Mouse (Mus musculus): Measurements from ENCODE around the gene Usp34.
"Not testable (repeated sequence)": the region's sequence is repeated elsewhere in the genome, so short reads cannot be mapped to it uniquely, and the experiment has no call there.

The Usp34 gene

DNA sequence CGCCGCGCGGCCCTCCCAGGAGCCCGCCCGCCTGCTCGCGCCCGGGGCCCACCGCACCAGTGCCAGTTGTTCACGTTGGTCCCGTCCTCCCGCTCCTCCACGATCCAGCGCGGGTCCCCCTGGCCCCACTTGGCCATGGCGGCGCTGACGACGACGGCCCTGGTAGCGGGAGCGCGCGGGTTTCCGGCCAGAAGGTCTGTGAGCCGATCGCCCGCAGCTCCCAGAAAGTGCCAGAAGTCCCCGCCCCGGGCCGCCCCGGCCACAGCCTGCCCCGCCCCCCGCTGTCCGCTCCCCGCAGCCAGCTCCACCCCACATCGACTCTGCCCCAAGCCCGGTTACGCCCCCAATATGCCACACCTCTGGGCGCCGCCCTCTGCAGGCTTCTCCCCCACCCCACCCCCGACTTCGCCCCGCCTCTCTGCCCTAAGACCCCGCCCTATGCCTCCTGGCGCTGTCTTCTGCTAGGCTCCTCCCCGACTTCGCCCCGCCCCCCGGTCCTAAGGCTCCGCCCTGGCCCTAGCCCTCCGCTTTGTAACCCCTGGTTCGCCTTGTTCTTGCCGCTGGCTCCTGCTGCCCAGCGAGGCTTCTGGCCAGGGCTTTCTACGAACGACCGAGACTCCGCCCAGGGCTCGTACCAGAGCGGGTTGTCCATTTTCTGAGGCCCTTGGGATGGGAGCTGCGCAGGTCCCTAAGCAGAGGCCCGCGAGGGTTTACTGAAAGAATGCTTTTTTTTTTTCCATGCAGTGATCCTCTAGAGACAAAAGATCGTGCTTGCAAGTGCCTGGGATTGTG lies 191.2 kb downstream of the Usp34 start, which contains the start of gene Ahsa2:
TSS of gene Ahsa2 (minus strand) at position 313 of the 792 bp plus-strand sequence.
- peak; percentile 99 for DNase-seq (ENCODE audit: low spot score in 2 of 2)

DNA sequence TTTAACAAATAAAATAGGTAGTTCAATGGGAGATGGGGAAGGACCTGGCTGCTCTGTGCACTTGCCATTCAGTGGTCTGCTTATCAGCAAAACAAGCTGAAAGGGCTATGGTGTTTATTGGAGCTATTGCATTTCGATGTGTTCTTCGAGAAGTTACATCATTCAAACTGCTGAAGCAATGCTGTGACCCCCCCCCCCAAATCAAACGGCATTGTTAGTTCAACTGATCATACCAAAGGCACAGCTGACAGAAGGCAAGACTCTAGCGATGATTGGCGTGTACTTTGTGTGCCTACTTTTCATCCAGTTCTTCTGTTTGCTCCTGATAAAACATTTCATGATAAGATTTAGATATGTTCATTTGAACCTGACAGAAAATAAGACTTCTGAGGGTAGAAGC lies 191.9 kb downstream of the Usp34 start:
- no peak for DNase-seq (ENCODE audit: low spot score in 2 of 2)

DNA sequence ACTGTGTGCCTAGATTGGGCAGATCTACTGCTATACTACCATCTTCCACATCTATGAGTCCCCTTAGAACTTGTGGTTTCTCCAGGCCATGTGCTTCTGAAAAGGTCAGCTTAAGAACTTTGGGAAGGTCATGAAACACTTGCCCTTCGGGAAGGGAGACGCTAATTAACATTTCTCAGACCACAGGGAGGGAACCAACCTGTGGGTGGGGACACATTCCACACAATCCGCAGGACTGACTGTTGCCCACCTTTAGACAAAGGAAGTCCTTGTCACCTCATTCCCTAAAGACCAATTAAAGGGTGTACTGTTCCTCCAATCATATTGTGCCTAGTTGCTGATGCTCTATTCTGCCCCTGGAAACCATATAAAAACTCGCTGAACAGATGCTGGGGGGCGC lies 198.1 kb downstream of the Usp34 start:
- not testable (repeated sequence) for DNase-seq (ENCODE audit: low spot score in 2 of 2)

DNA sequence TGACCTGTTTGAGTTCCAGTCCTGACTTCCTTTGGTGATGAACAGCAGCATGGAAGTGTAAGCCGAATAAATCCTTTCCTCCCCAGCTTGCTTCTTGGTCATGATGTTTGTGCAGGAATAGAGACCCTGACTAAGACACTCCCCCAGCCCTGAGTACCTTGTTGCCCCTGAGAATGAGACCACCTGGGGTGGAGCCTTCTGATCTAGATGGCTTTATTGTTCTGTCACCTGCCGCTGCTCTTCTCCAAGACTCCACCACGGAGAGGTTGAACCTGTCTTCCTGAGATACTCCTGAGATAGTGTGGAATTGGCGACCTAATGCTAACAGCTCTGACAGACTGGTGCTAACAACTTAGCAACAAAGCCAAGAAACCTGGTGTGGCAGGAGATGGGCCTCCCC lies 208.1 kb downstream of the Usp34 start:
- DNase-seq (ENCODE audit: low spot score in 2 of 2), result not testable (repeated sequence)

DNA sequence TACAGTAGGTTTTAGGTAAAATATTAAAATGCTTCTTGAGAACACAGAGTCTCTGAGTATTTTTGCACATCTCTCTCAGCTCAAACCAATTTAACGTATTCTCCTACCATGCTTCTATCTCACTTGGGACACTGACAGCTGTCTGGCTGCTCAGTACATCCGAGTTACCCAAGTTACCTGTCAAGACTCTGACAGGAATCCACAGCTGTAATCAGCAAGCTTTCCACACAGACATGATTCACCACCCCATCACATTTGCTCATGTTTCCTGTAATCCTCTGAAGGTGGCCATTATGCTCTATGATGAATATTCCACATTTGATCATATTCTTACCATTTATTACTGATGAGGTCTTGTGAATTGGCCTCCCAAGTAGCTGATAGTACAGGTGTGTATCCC lies 208.6 kb downstream of the Usp34 start:
- DNase-seq (ENCODE audit: low spot score in 2 of 2), result no peak

DNA sequence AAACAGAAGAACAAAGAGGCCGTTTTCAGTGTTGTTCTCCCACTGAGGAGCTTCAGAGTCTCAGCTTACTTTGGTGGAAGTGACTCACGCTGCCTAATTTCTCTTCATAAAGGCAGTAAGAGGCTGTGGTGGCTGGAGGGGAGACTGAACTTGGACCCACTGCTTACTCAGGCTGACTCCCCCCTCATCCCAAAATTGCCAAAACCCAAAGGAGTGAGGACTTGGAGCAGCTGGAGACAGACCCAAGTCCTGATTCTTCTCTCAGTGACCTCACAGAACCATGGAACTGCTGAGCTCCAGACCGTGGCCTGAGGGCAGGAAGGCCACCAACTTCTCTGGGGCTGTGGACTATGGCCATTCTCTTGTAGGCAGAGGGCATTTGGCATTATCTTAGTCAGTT lies 212.3 kb downstream of the Usp34 start:
- no peak for DNase-seq (ENCODE audit: low spot score in 2 of 2)

DNA sequence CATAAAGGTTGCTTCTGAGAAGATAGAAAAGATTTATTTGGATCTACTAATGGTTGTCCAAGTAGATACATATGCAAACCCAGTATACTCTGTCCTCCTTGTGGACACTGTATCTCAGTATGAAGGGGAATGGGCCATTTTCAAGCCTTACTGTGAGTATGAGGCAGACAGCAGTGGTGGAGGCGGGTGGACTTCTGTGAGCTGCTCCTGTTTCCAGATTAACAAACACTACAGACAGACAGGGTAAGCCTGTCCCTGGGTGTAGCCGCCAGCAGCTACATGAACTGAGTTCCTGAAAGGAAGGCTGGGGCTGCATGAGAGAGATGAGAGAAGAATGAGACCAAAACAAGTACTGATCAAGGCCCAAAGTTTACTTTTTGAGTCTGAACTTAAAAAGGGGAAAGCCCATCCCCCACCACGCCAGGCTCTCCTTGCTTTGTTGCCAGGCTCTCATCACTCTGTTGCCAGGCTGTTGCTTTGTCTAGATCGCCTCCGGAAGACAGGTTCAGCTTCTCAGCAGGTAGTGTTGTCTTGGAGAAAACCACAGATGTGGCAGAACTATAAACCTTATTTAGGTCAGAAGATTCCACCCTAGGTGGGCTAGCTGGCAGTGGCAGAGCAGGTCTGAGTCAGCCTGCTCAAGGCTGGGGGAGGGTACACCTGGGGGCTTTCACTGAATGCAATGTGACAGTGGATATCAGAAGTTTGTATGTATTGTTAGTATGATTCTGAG lies 213.9 kb downstream of the Usp34 start, which contains the start of gene 1700093K21Rik:
TSS of gene 1700093K21Rik (minus strand) at position 683 of the 733 bp plus-strand sequence.
- DNase-seq (ENCODE audit: low spot score in 2 of 2), result no peak

DNA sequence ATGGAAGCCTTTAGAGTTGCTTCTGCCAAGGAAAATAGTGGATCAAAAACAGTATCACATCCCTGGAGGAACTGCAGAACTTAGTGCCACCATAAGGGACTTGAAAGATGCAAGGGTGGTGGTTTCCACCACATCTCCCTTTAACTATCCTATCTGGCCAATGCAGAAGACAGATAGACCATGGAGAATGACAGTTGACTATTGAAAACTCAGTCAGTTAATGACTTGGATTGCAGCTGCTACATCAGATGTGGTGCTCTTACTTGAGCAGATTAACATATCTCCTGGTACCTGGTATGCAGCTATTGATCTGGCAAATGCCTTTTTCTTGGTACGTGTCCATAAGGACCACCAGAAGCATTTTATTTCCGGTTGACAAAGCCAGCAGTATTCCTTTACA lies 230.8 kb downstream of the Usp34 start:
- no peak for DNase-seq (ENCODE audit: low spot score in 2 of 2)
